Mouse (Mus musculus) cerebellum, adult 11-12 months (tissue): ENCODE results near the gene Mau2.
"Not testable (repeated sequence)": the region's sequence is repeated elsewhere in the genome, so short reads cannot be mapped to it uniquely, and the experiment has no call there.

Experiments
- DNase-seq: peaks from one replicate; pipeline ENCODE4 v3.0.0; 2022

Gene Mau2

DNA sequence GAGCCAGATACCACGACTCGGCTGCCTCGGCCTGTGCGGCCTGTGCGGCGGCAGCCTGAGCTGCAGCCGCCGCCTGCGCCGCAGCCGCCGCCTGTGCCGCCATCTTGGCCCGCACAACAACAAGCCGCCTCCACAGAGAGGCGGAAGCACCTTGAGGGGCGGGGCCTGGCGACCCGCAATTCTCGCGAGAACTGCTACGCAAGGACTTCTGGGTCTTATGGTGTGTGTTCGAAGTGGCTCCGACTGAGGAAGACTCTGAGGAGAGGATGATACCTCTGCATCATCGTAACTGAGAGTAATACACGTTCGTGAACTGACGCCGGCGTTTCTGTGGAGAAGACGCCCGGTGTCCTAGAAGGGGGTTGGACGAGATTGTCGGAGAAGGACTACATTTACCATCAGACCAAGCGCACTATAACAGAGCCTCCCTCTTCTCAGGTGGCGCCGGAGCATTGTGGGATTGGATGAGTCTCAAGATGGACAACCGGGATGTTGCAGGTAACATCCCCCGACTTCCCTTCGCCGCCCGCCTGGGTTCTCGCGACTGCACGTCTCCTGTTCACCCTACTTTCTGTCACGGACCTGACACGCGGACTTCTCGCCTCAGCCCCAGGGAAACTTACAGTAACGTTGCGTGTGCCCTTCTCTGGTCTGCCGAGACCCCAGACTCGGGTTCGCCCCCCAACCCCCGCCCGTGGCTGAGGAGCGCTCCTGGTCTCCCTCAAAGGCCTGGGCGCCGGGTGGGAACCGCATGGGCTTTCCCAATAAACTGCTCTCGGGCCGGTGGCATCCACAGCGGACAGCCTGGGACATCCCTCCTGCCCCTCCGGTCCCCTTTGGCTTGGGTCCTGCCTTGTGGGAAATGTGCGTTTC lies at the start of gene Mau2, which contains the start of gene Sugp1:
Gene Mau2, minus strand, starts transcription at position 152 of the 873 bp plus-strand sequence.
Gene Sugp1, plus strand, starts transcription at position 231 of the 873 bp plus-strand sequence.
- DNase-seq: peak; percentile 96

DNA sequence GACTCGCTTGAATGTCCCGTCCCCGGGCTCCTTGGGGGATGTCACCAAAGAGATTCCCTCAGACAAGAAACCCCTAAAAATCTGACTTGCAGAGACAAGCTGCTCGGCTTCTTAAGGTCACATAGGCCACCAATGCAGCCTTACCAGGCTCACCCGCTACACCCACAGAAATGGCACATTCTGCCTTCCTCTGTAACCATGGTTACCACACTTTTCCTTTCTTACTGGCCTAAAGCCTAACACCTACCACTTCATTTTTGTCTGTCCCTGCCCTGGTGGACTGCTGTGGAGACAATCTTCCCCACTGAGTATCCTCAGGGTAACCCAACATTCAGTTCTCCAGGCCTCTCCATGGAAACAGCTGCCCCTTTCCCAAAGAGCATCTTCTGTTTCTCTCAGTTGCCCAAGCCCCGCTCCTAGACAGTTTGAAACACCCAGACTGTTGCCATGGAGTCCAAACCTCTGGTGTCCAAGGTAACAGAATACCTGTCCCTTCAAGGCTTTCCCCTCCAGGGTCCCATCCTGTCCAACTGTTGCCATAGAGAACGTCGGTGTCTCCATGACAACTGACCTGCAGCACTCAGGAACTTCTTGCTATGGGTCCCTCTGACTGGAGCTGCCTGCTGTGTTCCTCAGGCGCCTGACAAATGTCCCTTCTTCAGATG lies 46.9 kb upstream of the Mau2 start:
- DNase-seq: no peak

DNA sequence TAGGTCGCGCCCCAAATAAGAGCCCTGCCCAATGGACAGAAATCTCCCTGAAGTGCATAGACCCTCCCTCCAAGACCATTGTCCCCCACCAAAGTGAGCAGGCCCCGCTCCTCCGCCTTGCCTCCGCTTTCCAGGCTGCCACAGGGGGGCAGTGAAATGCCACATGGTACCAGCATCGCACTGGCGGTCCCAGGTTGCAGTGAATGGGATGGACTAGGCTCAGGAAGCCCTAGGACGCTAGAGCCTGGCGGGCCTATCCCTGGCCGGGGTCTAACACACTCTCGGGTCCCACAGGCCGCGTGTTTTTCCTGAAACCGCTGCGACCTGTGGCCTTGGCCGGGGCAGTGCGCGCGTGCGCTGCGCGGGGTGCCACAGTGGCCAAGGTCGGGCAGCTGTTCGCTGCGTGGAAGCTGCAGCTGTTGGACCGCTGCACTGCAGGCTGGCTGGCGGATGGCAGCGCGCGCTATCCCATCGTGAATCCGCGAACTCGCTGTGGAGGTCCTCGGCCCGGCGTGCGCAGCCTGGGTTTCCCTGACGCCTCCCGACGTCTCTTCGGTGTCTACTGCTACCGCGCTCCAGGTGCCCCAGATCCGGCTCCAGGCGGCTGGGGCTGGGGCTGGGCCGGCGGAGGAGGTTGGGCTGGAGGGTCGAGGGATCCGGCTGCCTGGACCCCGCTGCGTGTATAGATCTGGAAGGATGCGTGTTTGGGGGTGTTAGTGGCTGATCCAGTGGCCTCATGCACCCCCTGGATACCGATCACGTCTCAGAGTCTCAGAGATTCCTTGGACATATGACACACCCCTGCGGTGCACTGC lies 45.5 kb upstream of the Mau2 start:
- DNase-seq: peak; percentile 42

DNA sequence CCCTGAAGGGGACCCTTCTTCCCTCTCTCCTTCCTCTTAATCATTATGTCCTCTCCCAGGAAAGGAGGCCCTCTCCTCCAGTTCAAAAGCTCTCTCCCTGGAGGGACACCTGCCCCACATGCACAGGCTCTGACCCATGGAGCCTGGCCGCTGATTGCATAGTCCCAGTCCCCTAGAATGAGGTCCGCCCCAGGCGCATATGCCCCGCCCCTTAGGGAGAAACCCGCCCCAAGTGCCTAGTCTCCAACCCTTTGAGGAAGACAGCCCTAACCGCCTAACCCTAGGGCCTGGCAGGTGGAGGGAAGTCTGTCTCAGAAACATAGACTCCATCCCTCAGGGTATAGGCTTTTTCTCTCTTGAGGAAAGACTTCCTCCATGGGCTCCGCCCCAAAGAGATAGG lies 44.7 kb upstream of the Mau2 start:
- DNase-seq: no peak

- DNase-seq: no peak
These were observed 43.6 kb upstream of the Mau2 start for GRCm38 (mm10) chr8:70086151-70086550.

DNA sequence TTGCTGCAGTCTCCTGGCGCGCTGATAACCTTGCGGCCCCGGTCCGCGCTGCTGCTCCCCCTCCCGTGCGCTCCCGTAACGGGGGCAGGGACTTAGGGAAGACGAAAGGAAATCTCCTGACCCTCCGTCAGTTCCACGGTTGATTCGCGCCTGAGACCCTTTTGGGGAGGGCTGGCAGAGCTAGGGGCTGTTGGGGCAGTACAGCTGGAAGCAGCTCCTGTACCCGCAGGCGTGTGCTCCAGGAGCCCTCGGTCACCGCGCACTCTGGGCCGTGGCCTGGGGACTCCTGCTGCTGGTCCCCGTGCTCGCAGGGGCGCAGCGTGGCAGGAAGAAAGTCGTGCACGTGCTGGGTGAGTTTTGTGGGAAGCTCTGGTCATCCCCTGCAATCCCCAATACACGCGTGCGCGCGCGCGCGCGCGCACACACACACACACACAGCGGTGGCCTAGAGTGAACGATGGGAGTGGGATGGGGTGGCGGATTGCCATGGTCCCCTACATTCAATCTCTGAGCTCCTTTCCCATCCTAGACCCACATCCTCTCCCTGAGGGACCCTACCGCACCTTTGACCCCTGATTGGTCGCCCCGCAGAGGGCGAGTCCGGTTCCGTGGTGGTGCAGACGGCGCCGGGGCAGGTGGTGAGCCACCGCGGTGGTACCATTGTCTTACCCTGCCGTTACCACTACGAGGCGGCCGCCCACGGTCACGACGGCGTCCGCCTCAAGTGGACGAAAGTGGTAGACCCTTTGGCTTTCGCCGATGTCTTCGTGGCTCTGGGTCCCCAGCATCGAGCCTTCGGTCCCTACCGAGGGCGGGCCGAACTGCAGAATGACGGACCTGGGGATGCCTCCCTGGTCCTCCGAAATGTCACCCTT lies 41.9 kb upstream of the Mau2 start:
- peak; percentile 64 for DNase-seq

DNA sequence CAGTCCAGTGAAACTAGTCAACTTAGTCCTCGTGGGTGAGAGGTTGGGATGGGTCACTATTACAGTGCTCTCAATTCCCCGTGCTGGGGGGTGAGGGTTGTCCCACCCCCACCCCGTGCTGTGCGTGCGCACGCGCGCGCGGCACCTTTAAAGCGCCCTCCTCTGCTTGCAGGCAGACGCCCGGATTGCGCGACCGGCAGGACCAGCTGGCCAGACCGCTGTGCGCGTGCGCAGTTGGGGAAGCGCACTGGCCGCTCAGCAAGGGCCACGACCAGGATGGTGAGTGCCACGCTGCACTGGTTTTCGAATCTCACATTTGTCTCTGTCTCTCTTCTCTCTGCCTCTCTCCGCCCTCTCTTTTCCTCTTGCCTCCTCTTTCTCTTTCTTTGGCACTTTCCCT lies 40.8 kb upstream of the Mau2 start, which contains the start of gene Hapln4:
Gene Hapln4, plus strand, starts transcription at position 173 of the 400 bp plus-strand sequence.
- peak; percentile 92 for DNase-seq

GRCm38 (mm10) chr8:70081976-70082375 lies 39.4 kb upstream of the Mau2 start:
- peak; percentile 52 for DNase-seq

DNA sequence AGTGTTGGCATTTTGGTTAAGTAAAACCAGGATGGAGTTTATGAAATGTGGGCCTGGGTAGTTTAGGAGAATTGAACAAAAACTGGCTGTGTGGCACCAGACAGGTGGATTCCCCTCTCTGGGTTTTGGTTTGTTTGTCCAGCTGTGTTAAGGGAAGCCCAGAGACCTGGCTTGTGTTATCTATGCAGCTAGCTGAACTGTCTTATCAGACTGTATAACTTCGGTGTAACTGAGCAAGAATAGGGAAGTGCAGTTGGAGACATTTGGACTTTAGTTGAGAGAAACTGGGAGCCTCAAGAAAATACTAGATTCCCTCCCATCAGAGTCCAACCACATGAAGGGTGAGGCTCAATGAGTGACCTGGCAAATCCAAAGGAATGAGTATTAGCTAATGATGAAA lies 31.1 kb upstream of the Mau2 start:
- DNase-seq: no peak

DNA sequence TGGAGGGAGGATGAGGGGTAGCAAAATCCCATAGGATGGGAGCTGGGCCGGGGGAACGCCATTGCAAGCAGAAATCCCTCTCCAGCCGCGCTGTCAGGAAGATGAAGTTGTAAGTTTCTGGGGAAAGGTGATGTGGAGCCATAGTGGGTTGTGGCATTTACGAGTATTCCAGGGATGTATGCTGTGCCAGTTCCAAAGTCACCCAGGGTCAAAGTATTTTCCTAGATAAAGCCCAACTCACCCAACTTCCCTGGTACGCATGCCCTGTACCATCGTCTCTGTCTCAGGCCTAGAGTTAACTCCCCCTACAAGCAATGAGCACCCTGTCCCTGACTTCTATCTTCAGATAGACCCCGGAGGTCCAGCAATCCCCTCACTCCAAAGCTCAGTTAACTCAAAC lies 30.6 kb upstream of the Mau2 start:
- DNase-seq: no peak

GRCm38 (mm10) chr8:70072441-70073069 lies 30.0 kb upstream of the Mau2 start, which contains the start of gene Tm6sf2:
Gene Tm6sf2, plus strand, starts transcription at chr8:70072924.
- DNase-seq: no peak

GRCm38 (mm10) chr8:70071836-70072440 lies 29.4 kb upstream of the Mau2 start:
- DNase-seq: no peak

GRCm38 (mm10) chr8:70057721-70058120 lies 15.2 kb upstream of the Mau2 start:
- DNase-seq: no peak

DNA sequence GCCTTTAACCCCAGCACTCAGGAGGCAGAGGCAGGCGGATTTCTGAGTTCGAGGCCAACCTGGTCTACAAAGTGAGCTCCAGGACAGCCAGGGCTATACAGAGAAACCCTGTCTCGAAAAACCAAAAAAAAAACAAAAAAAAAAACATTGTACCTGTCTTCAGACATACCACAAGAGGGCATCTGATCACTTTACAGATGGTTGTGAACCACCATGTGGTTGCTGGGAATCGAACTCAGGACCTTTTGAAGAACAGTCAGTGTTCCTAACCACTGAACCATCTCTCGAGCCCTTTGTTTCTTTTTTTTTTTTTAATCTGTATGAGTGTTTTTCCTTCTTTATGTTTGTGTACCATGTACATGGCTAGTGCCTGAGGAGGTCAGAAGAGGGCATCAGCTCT lies 7.9 kb upstream of the Mau2 start:
- DNase-seq: not testable (repeated sequence)

- DNase-seq: no peak
These were observed 7.1 kb upstream of the Mau2 start for GRCm38 (mm10) chr8:70049662-70050061.

DNA sequence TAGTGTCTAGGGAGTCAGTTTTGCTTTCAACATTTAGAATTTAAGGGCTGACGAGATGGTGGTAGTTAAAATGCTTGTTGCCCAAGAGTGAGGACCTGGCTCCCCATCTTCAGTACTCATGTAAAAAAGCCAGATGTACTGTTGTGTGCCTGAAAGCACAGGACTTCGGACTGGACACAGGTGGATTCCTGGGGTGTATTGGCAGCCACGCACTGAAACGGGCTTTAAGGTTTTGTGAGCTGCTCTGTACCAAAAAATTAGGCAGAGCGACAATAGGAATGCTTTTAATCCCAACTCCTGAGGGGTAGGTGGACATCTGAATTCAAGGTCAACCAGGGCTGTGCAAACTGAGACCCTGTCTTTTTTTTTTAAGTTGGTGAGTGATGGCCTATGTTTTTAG lies 1.5 kb upstream of the Mau2 start:
- peak; percentile 31 for DNase-seq

- DNase-seq: no peak
These were observed 518 bp downstream of the Mau2 start for GRCm38 (mm10) chr8:70041885-70042546.

DNA sequence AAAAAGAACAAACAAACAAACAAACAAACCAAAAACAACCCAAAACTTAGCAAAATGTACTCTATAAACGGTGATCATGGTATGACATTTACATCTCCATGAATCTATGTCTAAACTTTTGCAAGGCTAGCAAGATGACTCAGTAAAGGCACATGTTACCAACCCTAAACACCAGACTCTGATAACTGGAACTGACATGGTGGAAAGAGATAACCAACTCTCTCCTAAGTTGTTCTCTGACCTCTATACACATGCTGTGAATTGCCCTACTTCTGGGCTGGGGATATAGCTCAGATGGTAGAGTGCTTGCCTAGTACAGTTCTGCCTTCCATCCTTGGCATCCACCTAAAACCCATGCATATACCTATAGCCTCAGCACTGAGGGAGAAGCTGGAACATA lies 4.5 kb downstream of the Mau2 start:
- DNase-seq: no peak

DNA sequence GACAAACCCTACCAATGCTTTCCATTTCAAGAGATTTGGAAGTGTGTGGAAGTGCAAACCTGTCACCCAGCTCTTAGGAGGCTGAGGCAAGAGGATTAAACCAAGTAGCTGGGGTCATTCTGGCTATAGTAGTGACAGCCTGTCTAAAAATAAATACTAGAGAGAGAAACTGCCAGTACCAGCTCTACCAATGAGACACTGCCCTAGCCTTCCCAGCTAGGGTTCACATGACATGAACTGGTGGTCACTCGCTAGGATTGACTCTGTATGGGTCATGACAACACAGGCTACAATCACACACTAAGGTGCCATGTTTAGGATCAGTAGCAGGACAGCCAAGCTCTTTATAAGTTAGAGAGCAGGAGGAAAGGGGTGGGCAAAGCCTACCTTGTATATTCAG lies 12.3 kb downstream of the Mau2 start:
- no peak for DNase-seq

GRCm38 (mm10) chr8:70026151-70026550 lies 16.4 kb downstream of the Mau2 start:
- DNase-seq: no peak

GRCm38 (mm10) chr8:70023596-70023995 lies 18.9 kb downstream of the Mau2 start:
- DNase-seq: no peak
